Mouse (Mus musculus): ENCODE data around the gene Slc44a4. TPM values are rescaled to one million over a fixed set of nuclear protein-coding genes. Genes with fewer than 3 reads are reported as not detected.
"Not testable (repeated sequence)": the region's sequence is repeated elsewhere in the genome, so short reads cannot be mapped to it uniquely, and the experiment has no call there.

The Slc44a4 gene
- polyA plus RNA-seq, 1 experiment from 2014 or later = not detected

DNA sequence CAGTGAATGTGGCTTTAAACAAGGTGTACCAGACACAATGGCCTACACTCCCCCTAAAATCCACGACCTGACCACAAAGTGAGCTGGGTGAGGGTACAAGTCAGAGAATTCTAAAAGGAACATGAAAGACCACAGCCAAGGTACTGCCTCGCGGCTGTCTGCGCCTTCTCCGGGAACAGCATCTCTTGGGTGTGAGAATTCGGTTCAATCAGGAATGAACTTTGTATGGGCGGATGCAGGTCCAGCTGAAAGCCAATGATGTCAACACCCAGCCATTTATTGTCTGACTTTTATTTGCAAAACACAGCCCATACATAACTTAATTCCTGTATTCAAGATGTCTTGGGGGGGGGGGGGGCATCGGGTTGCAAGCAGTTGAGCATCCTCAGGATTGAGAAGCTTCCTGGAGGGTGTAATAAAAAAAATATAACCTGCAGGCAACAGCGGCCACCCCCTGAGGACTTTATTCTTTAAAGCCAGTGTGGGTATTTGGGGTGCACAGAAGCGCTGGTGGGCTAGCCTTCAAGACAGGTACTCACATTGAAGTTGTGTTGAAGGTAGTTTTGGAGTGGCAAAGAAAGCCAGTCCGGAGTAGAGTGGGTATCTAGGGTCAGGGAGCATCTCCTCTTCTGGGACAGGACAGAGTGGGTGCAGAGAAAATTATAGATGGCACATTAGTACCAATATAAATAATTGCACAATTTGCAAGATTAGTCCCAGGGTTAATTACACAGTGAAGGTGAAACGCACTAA lies 21.0 kb upstream of the Slc44a4 start:
- H3K36me3 ChIP-seq = peaks cover 18% of the 10 kb centered on the region
- 77% methylated on average over 12 of the region's 12 CpGs for WGBS
- H3K27ac ChIP-seq = peak overlapping the region; percentile 99
- H3K9me3 ChIP-seq (replicated peaks) = no peaks in the 10 kb centered on the region
- DNase-seq (ENCODE audit: low spot score) = no peak
- no peaks in the 10 kb centered on the region for H3K27me3 ChIP-seq (ENCODE audit: low read depth, poor library complexity, severe bottlenecking)
- H3K4me3 ChIP-seq = peak overlapping the region; percentile 99
- peaks cover 42% of the 10 kb centered on the region for H3K4me1 ChIP-seq

DNA sequence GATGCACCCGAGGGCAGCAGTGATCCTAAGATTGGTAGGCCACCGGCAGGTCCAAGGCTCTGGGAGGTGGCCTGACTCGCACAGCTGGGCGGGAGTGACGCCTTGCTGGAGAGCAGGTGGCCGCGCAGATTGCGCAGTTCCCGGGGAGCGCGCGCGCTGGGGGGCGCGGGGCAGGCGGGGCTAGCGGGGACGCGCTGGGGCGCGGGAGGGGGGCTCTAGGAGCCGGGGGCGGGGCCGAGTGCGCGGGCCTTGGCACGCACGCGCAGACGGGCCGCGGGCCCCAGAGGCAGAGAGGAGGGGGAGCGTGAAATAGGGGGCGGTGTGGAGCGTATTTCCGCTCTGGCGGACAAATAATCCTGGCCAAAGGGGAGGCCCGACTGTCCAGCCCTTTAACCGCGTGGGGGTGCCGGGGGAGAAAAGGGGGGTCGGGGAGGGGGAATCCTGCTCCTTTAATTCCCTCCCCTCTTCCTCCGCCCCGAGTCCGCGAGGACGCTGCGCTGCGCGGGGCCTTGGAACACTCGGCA lies 20.1 kb upstream of the Slc44a4 start:
- Histone ChIP-seq H3K4me3 (peak overlapping the region; percentile 99), H3K27me3 (ENCODE audit: low read depth, poor library complexity, severe bottlenecking) (no peaks in the 10 kb centered on the region), H3K9me3 (replicated peaks) (no peaks in the 10 kb centered on the region), H3K4me1 (peaks cover 43% of the 10 kb centered on the region), H3K27ac (peak overlapping the region; percentile 99), H3K36me3 (peaks cover 18% of the 10 kb centered on the region)
- DNase-seq (ENCODE audit: low spot score) = peak; percentile 97
- WGBS = under 1% methylated on average over 35 of the region's 51 CpGs

- DNase-seq (ENCODE audit: low spot score) = peak; percentile 63
- 10% methylated on average over 51 of the region's 51 CpGs for WGBS
- Histone ChIP-seq H3K9me3 (replicated peaks) (no peaks in the 10 kb centered on the region), H3K27me3 (ENCODE audit: low read depth, poor library complexity, severe bottlenecking) (no peaks in the 10 kb centered on the region), H3K27ac (peak overlapping the region; percentile 99), H3K4me1 (peaks cover 50% of the 10 kb centered on the region), H3K4me3 (peak overlapping the region; percentile 99), H3K36me3 (peaks cover 18% of the 10 kb centered on the region)
Observed at GRCm38 (mm10) chr17:34894801-34895530, 19.3 kb upstream of the Slc44a4 start.

DNA sequence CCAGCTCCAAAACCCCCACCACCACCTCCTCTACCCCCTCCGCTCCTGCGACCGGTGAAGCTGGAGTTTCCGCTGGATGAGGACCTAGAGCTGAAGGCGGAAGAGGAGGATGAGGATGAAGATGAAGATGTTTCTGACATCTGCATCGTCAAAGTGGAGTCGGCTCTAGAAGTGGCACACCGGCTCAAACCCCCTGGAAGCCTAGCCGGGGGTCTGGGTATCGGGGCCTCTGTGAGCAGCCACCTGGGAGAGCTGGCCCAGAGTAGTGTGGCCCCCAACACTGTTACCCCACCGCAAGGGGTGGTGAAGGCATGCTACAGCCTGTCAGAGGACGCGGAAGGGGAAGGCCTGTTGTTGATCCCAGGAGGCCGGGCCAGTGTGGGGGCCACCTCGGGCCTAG lies 18.5 kb upstream of the Slc44a4 start:
- Histone ChIP-seq H3K9me3 (replicated peaks) (no peaks in the 10 kb centered on the region), H3K4me3 (peak overlapping the region; percentile 99), H3K27me3 (ENCODE audit: low read depth, poor library complexity, severe bottlenecking) (no peaks in the 10 kb centered on the region), H3K36me3 (peaks cover 21% of the 10 kb centered on the region), H3K27ac (peak overlapping the region; percentile 99), H3K4me1 (peaks cover 56% of the 10 kb centered on the region)
- no peak for DNase-seq (ENCODE audit: low spot score)
- WGBS = 94% methylated on average over 15 of the region's 15 CpGs

DNA sequence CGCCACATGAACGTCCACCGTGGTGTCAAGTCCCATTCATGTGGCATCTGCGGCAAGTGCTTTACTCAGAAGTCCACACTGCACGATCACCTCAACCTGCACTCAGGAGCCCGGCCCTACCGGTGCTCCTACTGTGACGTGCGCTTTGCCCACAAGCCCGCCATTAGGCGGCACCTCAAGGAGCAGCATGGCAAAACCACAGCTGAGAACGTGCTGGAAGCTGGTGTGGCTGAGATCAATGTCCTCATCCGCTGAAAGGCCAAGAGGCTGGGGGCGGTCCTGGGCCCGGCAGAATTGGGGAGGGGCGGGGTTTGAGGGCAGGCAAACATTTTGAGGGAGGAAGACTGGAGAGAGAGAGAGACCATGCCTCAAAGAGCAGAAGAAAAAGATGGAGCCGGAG lies 17.9 kb upstream of the Slc44a4 start:
- H3K27me3 ChIP-seq (ENCODE audit: low read depth, poor library complexity, severe bottlenecking) = no peaks in the 10 kb centered on the region
- WGBS = 90% methylated on average over 17 of the region's 17 CpGs
- peak overlapping the region; percentile 99 for H3K4me3 ChIP-seq
- H3K27ac ChIP-seq = 0 out of 2 replicates have a peak overlapping the region, but pooled peaks have one; percentile 99
- peaks cover 27% of the 10 kb centered on the region for H3K36me3 ChIP-seq
- H3K4me1 ChIP-seq = peaks cover 56% of the 10 kb centered on the region
- no peaks in the 10 kb centered on the region for H3K9me3 ChIP-seq (replicated peaks)
- DNase-seq (ENCODE audit: low spot score) = no peak

DNA sequence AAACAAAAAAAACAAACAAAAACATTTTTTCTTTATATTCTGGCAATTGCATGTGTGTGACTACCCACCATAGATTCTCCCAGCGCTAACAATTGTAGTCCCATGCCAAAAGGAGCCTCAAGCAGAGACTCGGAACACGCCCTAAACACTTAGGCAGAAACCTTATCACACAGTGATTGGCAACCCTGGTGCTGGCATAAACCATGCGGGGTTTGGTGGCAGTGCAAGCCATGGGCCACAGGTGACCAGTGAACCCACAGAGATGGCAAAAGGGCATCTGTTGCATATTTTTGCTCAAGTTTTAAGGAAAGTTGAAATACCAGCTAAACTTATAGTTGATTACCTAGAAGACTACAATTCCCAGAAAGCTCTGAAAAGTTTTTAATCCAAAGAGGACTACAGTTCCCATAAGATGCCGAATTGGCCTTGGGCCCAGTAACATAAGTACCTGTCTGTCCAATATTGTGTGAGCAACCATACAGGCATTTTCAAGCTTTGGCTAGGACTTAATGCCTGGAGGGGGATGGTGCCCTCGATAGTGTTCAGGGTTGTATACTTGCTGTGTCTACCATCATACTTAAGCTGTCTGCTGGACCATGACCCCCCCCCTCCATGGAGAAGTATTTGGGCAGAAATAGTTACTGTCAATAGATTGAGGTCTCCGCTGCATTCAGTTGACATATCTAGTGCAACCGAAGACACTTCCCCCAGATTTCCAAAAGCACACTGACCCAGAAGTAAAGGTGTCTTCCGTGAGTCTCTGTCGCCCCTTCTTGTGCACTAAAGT lies 16.7 kb upstream of the Slc44a4 start:
- DNase-seq (ENCODE audit: low spot score) = peak; percentile 46
- Histone ChIP-seq H3K27me3 (ENCODE audit: low read depth, poor library complexity, severe bottlenecking) (no peaks in the 10 kb centered on the region), H3K4me3 (peak overlapping the region; percentile 99), H3K36me3 (peaks cover 38% of the 10 kb centered on the region), H3K4me1 (peaks cover 56% of the 10 kb centered on the region), H3K27ac (peak overlapping the region; percentile 100), H3K9me3 (replicated peaks) (no peaks in the 10 kb centered on the region)
- WGBS = 27% methylated on average over 10 of the region's 10 CpGs

GRCm38 (mm10) chr17:34898160-34898586 lies 16.1 kb upstream of the Slc44a4 start, which contains the start of the genes C2 and Ehmt2:
Gene C2 (minus strand): TSS chr17:34898265.
Gene Ehmt2 (plus strand): TSS chr17:34898469.
- WGBS = under 1% methylated on average over 43 of the region's 44 CpGs
- peaks cover 44% of the 10 kb centered on the region for H3K36me3 ChIP-seq
- H3K4me3 ChIP-seq = peak within 1 kb of the TSS; percentile 99
- H3K9me3 ChIP-seq (replicated peaks) = no peaks in the 10 kb centered on the region
- H3K27ac ChIP-seq = peak within 1 kb of the TSS; percentile 100
- H3K27me3 ChIP-seq (ENCODE audit: low read depth, poor library complexity, severe bottlenecking) = no peaks in the 10 kb centered on the region
- peak; percentile 90 for DNase-seq (ENCODE audit: low spot score)
- H3K4me1 ChIP-seq = peaks cover 56% of the 10 kb centered on the region

GRCm38 (mm10) chr17:34898706-34899052 lies 15.6 kb upstream of the Slc44a4 start:
- Histone ChIP-seq H3K9me3 (replicated peaks) (no peaks in the 10 kb centered on the region), H3K27ac (peak overlapping the region; percentile 100), H3K27me3 (ENCODE audit: low read depth, poor library complexity, severe bottlenecking) (no peaks in the 10 kb centered on the region), H3K4me1 (peaks cover 51% of the 10 kb centered on the region), H3K36me3 (peaks cover 49% of the 10 kb centered on the region), H3K4me3 (peak overlapping the region; percentile 99)
- DNase-seq (ENCODE audit: low spot score) = peak; percentile 79
- 1% methylated on average over 42 of the region's 47 CpGs for WGBS

- under 1% methylated on average over 43 of the region's 45 CpGs for WGBS
- Histone ChIP-seq H3K9me3 (replicated peaks) (no peaks in the 10 kb centered on the region), H3K36me3 (peaks cover 55% of the 10 kb centered on the region), H3K27ac (peak overlapping the region; percentile 100), H3K27me3 (ENCODE audit: low read depth, poor library complexity, severe bottlenecking) (no peaks in the 10 kb centered on the region), H3K4me1 (peaks cover 46% of the 10 kb centered on the region), H3K4me3 (peak overlapping the region; percentile 99)
- DNase-seq (ENCODE audit: low spot score) = peak; percentile 60
Observed at GRCm38 (mm10) chr17:34899053-34899889, 15.0 kb upstream of the Slc44a4 start.

GRCm38 (mm10) chr17:34899890-34900243 lies 14.4 kb upstream of the Slc44a4 start:
- no peaks in the 10 kb centered on the region for H3K27me3 ChIP-seq (ENCODE audit: low read depth, poor library complexity, severe bottlenecking)
- no peak for DNase-seq (ENCODE audit: low spot score)
- H3K4me3 ChIP-seq = peak overlapping the region; percentile 99
- H3K4me1 ChIP-seq = peaks cover 46% of the 10 kb centered on the region
- no peaks in the 10 kb centered on the region for H3K9me3 ChIP-seq (replicated peaks)
- peaks cover 61% of the 10 kb centered on the region for H3K36me3 ChIP-seq
- H3K27ac ChIP-seq = peak overlapping the region; percentile 100
- 8% methylated on average over 5 of the region's 5 CpGs for WGBS

- H3K27me3 ChIP-seq (ENCODE audit: low read depth, poor library complexity, severe bottlenecking); H3K4me3 ChIP-seq; H3K9me3 ChIP-seq (replicated peaks); DNase-seq (ENCODE audit: low spot score); H3K27ac ChIP-seq: not testable (repeated sequence)
- peaks cover 36% of the 10 kb centered on the region for H3K4me1 ChIP-seq
- H3K36me3 ChIP-seq = peaks cover 63% of the 10 kb centered on the region
Observed at GRCm38 (mm10) chr17:34900826-34901225, 13.4 kb upstream of the Slc44a4 start.

- Histone ChIP-seq H3K4me1 (peaks cover 27% of the 10 kb centered on the region), H3K36me3 (peaks cover 63% of the 10 kb centered on the region)
- not testable (repeated sequence) for H3K27me3 ChIP-seq (ENCODE audit: low read depth, poor library complexity, severe bottlenecking); H3K4me3 ChIP-seq; H3K27ac ChIP-seq; DNase-seq (ENCODE audit: low spot score); H3K9me3 ChIP-seq (replicated peaks)
- WGBS = 93% methylated on average over 9 of the region's 10 CpGs
Observed at GRCm38 (mm10) chr17:34901948-34902347, 12.3 kb upstream of the Slc44a4 start.
